Mouse (Mus musculus) kidney, adult 2 months (tissue): Measurements from ENCODE around the gene Tead1. TPM values are rescaled to one million over a fixed set of nuclear protein-coding genes. Genes with fewer than 3 reads are reported as not detected.
"Not testable (repeated sequence)": the region's sequence is repeated elsewhere in the genome, so short reads cannot be mapped to it uniquely, and the experiment has no call there.

ENCODE experiments used
- DNase-seq: peaks from one replicate; pipeline ENCODE4 v3.0.0; 2021
- H3K27ac ChIP-seq: fragments of 200-500 bp; 2 replicates; pipeline ENCODE4 v1.5.1; 2012; ENCODE audit warnings: low read depth, low read length, control low read depth, inconsistent platforms; ENCODE audit not compliant: insufficient read depth
- H3K27me3 ChIP-seq: fragments of 200-500 bp; replicated peaks from 2 replicates; pipeline ENCODE4 v1.6.1; 2012; ENCODE audit warnings: mild to moderate bottlenecking, moderate library complexity, low read length, inconsistent platforms; ENCODE audit not compliant: control insufficient read depth, insufficient read depth
- H3K36me3 ChIP-seq: fragments of 200-500 bp; 2 replicates; pipeline ENCODE4 v1.6.1; 2012; ENCODE audit warnings: mild to moderate bottlenecking, moderate library complexity, low read length, inconsistent platforms; ENCODE audit not compliant: control insufficient read depth, insufficient read depth
- H3K4me1 ChIP-seq: fragments of 200-500 bp; 2 replicates; pipeline ENCODE4 v1.6.1; 2011; ENCODE audit warnings: low read length; ENCODE audit not compliant: control insufficient read depth, insufficient read depth
- H3K4me3 ChIP-seq: fragments of 200-500 bp; 2 replicates; pipeline ENCODE4 v1.5.1; 2011; ENCODE audit warnings: mild to moderate bottlenecking, low read depth, low read length, control low read depth; ENCODE audit not compliant: insufficient read depth
- CTCF ChIP-seq: fragments of 200-500 bp; conservative IDR thresholded peaks from 2 replicates; pipeline ENCODE4 v1.5.1; 2011; ENCODE audit warnings: low read depth, mild to moderate bottlenecking, control low read depth, low read length, moderate library complexity, mixed read lengths; ENCODE audit not compliant: insufficient read depth, insufficient read length
- POLR2A ChIP-seq: fragments of 200-500 bp; IDR thresholded peaks from one replicate; pipeline ENCODE4 v1.6.1; 2011; ENCODE audit warnings: low read depth, low read length, control low read depth
- WGBS: fragments of 180-500 bp; shearing (Covaris S2); methylation state at CpG from one replicate; pipeline ENCODE4 v1.1.7; 2018; 5-methylcytosine and 5-hydroxymethylcytosine counted together
- polyA plus RNA-seq: library from polyadenylated mRNA; depleted of rRNA; stranded (reverse); fragments of >200 nt; gene quantifications from 2 replicates; pipeline ENCODE4 v1.2.3, GENCODE M21; 2012

Gene Tead1
- polyA plus RNA-seq, 1 experiment: 14.7 TPM

GRCm38 (mm10) chr7:112922801-112923200, 243.7 kb downstream of the Tead1 start:
- Histone ChIP-seq H3K27me3 (no peaks in the 10 kb centered on the region), H3K4me3 (no peak overlapping the region), H3K4me1 (no peaks in the 10 kb centered on the region), H3K27ac (no peak overlapping the region), H3K36me3 (no peaks in the 10 kb centered on the region)
- no peak for DNase-seq
- WGBS: 65% methylated on average over 4 of the region's 4 CpGs
- TF ChIP-seq CTCF: no peak
- TF ChIP-seq POLR2A: no peak

- no peaks in the 10 kb centered on the region for H3K4me1 ChIP-seq
- no peaks in the 10 kb centered on the region for H3K27me3 ChIP-seq
- no peak overlapping the region for H3K4me3 ChIP-seq
- H3K36me3 ChIP-seq: no peaks in the 10 kb centered on the region
- no peak overlapping the region for H3K27ac ChIP-seq
- DNase-seq: no peak
- TF ChIP-seq CTCF: no peak
- no peak for TF ChIP-seq POLR2A
- 81% methylated on average over 3 of the region's 3 CpGs for WGBS
Measured at GRCm38 (mm10) chr7:112923712-112924111, 244.6 kb downstream of the Tead1 start.

- no peaks in the 10 kb centered on the region for H3K27me3 ChIP-seq
- H3K36me3 ChIP-seq: no peaks in the 10 kb centered on the region
- peak; percentile 65 for DNase-seq
- TF ChIP-seq POLR2A: no peak
- no peak for TF ChIP-seq CTCF
- WGBS: 10% methylated on average over 7 of the region's 7 CpGs
- no peak overlapping the region for H3K27ac ChIP-seq
- no peaks in the 10 kb centered on the region; the same call in 1 of the 2 replicates for H3K4me1 ChIP-seq
- H3K4me3 ChIP-seq: no peak overlapping the region
Measured at GRCm38 (mm10) chr7:112930669-112931068, 251.6 kb downstream of the Tead1 start.

GRCm38 (mm10) chr7:112935876-112936275, 256.8 kb downstream of the Tead1 start:
- H3K36me3 ChIP-seq, H3K4me1 ChIP-seq, H3K27ac ChIP-seq, DNase-seq, H3K4me3 ChIP-seq, H3K27me3 ChIP-seq: not testable (repeated sequence)
- WGBS: 80% methylated on average over 5 of the region's 5 CpGs

GRCm38 (mm10) chr7:112937089-112937488, 258.0 kb downstream of the Tead1 start:
- no peak for DNase-seq
- H3K36me3 ChIP-seq: no peaks in the 10 kb centered on the region
- no peak overlapping the region for H3K27ac ChIP-seq
- H3K4me1 ChIP-seq: no peaks in the 10 kb centered on the region
- H3K27me3 ChIP-seq: no peaks in the 10 kb centered on the region
- TF ChIP-seq CTCF: no peak
- TF ChIP-seq POLR2A: no peak
- 83% methylated on average over 8 of the region's 8 CpGs for whole genome bisulfite sequencing
- H3K4me3 ChIP-seq: no peak overlapping the region

- DNase-seq: no peak
- no peak overlapping the region for H3K27ac ChIP-seq
- no peak overlapping the region for H3K4me3 ChIP-seq
- H3K27me3 ChIP-seq: no peaks in the 10 kb centered on the region
- H3K36me3 ChIP-seq: no peaks in the 10 kb centered on the region
- WGBS: 57% methylated on average over 5 of the region's 5 CpGs
- no peaks in the 10 kb centered on the region for H3K4me1 ChIP-seq
- TF ChIP-seq CTCF: no peak
- no peak for TF ChIP-seq POLR2A
Measured at GRCm38 (mm10) chr7:112938959-112939358, 259.8 kb downstream of the Tead1 start.

- WGBS: 70% methylated on average over 5 of the region's 5 CpGs
- Histone ChIP-seq H3K27me3 (no peaks in the 10 kb centered on the region), H3K36me3 (no peaks in the 10 kb centered on the region), H3K4me1 (no peaks in the 10 kb centered on the region), H3K27ac (no peak overlapping the region), H3K4me3 (no peak overlapping the region)
- no peak for DNase-seq
- TF ChIP-seq CTCF: no peak
- TF ChIP-seq POLR2A: no peak
Measured at GRCm38 (mm10) chr7:112942567-112942966, 263.4 kb downstream of the Tead1 start.

- H3K4me3 ChIP-seq: no peak overlapping the region
- no peaks in the 10 kb centered on the region for H3K27me3 ChIP-seq
- H3K36me3 ChIP-seq: no peaks in the 10 kb centered on the region
- WGBS: 41% methylated on average over 1 of the region's 1 CpGs
- TF ChIP-seq POLR2A: no peak
- no peak for TF ChIP-seq CTCF
- H3K27ac ChIP-seq: no peak overlapping the region
- no peak for DNase-seq
- no peaks in the 10 kb centered on the region for H3K4me1 ChIP-seq
Measured at GRCm38 (mm10) chr7:112943056-112943455, 263.9 kb downstream of the Tead1 start.
